Mouse (Mus musculus): ENCODE results near the gene Lin54.

DNA sequence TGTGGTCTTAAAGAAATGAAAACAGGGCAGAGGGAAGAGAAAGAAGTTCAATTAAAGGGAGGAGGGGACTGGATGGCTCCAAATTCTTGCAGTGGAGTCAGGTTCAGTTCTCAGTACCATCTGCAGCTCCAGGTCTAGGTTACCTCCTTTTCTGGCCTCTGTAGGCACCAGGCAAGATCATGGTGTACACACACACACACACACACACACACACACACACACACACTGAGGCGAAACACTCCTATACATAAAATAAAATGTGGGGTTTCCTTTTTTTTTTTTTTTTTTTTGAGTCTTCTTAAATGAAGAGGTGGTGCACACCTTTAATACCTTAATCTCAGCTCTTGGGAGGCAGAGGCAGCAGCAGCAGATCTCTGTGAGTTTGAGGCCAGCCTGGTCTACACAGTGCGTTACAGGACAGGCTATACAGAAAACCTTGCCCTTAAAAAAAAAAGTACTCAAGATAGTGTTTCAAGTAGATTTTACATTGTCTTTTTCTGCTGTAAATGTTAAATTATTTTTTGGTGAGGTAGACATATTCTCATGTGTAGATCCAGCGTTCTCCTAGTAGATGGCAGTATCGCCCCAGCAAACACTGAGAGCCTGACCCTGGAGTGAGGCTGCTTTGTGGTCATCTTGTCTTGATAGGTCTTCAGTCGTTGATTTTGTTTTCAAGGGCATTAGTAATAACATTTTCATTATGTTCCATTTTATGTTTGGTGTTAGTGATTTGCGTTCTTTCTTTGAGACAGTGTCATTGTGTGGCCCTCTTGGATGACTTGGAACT is 46.0 kb upstream of the Lin54 start:
- TF ChIP-seq CTCF (IDR thresholded peaks at IDR 0.05; ENCODE audit: low read depth, low read length) (no peak), POLR2A (IDR thresholded peaks at IDR 0.05; ENCODE audit: insufficient read depth, low read length) (no peak)

Measured in ES-Bruce4 (cell line).